Mouse (Mus musculus): ENCODE measurements around the gene Rtn4r. TPM values are rescaled to one million over a fixed set of nuclear protein-coding genes. Genes with fewer than 3 reads are reported as not detected.

Gene Rtn4r
- polyA plus RNA-seq (2014; fragmentation: Nextera tagmentation; extraction: Ambion mirVana), result 3.2 and 4.0 TPM in 2 replicates

DNA sequence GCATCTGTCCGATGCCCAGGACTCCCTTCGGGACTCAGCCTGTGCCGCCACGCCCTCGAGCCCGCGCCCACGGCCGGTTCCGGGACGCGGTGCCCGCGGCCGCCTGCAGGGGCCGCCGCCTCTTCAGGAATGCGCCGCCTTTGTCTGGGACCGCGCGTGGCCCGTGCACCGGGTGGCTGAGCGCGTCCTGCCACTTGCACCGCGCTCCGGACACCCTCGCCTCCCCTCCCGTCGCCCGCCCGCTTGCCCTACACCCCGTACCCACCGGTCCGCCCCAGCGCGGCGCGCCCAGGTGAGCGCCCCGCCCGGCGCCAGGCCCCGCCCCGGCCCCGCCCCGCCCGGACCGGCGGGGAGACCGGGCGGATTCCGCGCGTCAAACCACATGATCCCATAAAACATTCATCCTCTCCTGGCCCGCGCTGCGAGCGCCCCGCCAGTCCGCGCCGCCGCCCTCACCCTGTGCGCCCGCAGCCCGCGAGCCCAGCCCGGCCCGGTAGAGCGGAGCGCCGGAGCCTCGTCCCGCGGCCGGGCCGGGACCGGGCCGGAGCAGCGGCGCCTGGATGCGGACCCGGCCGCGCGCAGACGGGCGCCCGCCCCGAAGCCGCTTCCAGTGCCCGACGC, at the start of gene Rtn4r:
Gene Rtn4r, plus strand, starts transcription at position 402 of the 621 bp plus-strand sequence.
- H3K27ac ChIP-seq (ENCODE audit: low read depth, low read length), result no peak within 1 kb of the TSS
- H3K4me1 ChIP-seq (replicated peaks; ENCODE audit: control insufficient read depth, insufficient read depth, low read length), result 0 out of 2 replicates have a peak, but pooled peaks cover 1% of the 10 kb centered on the region
- peak; percentile 83 for DNase-seq (ENCODE audit: low spot score)
- H3K36me3 ChIP-seq (ENCODE audit: control insufficient read depth, insufficient read depth, low read length), result no peaks in the 10 kb centered on the region
- peaks cover 28% of the 10 kb centered on the region for H3K27me3 ChIP-seq (ENCODE audit: control insufficient read depth, insufficient read depth, low read length)
- H3K9ac ChIP-seq (ENCODE audit: low read length), result peak within 1 kb of the TSS; percentile 71
- no peaks in the 10 kb centered on the region for H3K9me3 ChIP-seq (ENCODE audit: control insufficient read depth, low read length)
- ATAC-seq (replicated peaks; ENCODE audit: low FRiP score), result peak; percentile 81
- peak within 1 kb of the TSS; percentile 68 for H3K4me3 ChIP-seq (ENCODE audit: low read depth, low read length)
- 1% methylated on average over 82 of the region's 96 CpGs for WGBS
- peak within 1 kb of the TSS; percentile 97 for H3K4me2 ChIP-seq (ENCODE audit: low read depth, low read length, severe bottlenecking)

GRCm38 (mm10) chr16:18078314-18079015, 49.0 kb upstream of the Rtn4r start:
- DNase-seq (ENCODE audit: low spot score) (peak; percentile 31), ATAC-seq (replicated peaks; ENCODE audit: low FRiP score) (no peak)
- Histone ChIP-seq H3K9me3 (ENCODE audit: control insufficient read depth, low read length) (no peaks in the 10 kb centered on the region), H3K27me3 (ENCODE audit: control insufficient read depth, insufficient read depth, low read length) (no peaks in the 10 kb centered on the region), H3K4me2 (ENCODE audit: low read depth, low read length, severe bottlenecking) (no peak overlapping the region), H3K4me3 (ENCODE audit: low read depth, low read length) (no peak overlapping the region), H3K36me3 (ENCODE audit: control insufficient read depth, insufficient read depth, low read length) (no peaks in the 10 kb centered on the region), H3K4me1 (replicated peaks; ENCODE audit: control insufficient read depth, insufficient read depth, low read length) (no peaks in the 10 kb centered on the region), H3K27ac (ENCODE audit: low read depth, low read length) (no peak overlapping the region), H3K9ac (ENCODE audit: low read length) (no peak overlapping the region)
- WGBS, result 74% methylated on average over 5 of the region's 5 CpGs

DNA sequence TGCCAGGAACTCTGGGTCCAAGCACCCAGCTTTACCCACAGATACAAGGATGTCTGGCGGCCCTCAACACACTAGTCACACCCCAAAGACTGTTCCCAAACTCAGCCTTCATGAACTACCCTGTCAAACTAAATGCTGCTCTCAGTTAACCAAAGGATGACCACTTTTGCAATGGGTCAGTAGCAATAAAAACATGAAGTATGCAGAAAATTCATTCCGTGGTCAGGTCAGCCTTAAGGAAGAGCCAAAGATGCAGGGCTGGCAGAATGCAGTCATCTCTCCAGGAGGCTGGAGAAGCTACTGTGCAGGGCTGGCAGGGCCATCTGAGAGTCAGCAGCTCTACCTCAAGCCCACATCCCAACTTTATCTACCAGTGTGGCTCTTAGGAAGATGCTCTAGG, 48.1 kb upstream of the Rtn4r start:
- Histone ChIP-seq H3K4me3 (ENCODE audit: low read depth, low read length) (no peak overlapping the region), H3K9ac (ENCODE audit: low read length) (no peak overlapping the region), H3K9me3 (ENCODE audit: control insufficient read depth, low read length) (no peaks in the 10 kb centered on the region), H3K27ac (ENCODE audit: low read depth, low read length) (no peak overlapping the region), H3K27me3 (ENCODE audit: control insufficient read depth, insufficient read depth, low read length) (no peaks in the 10 kb centered on the region), H3K36me3 (ENCODE audit: control insufficient read depth, insufficient read depth, low read length) (no peaks in the 10 kb centered on the region), H3K4me2 (ENCODE audit: low read depth, low read length, severe bottlenecking) (no peak overlapping the region), H3K4me1 (replicated peaks; ENCODE audit: control insufficient read depth, insufficient read depth, low read length) (no peaks in the 10 kb centered on the region)
- ATAC-seq (replicated peaks; ENCODE audit: low FRiP score), result no peak
- 85% methylated on average over 2 of the region's 2 CpGs for WGBS
- DNase-seq (ENCODE audit: low spot score), result no peak

GRCm38 (mm10) chr16:18080171-18080570, 47.3 kb upstream of the Rtn4r start:
- Histone ChIP-seq H3K4me1 (replicated peaks; ENCODE audit: control insufficient read depth, insufficient read depth, low read length) (no peaks in the 10 kb centered on the region), H3K4me3 (ENCODE audit: low read depth, low read length) (no peak overlapping the region), H3K36me3 (ENCODE audit: control insufficient read depth, insufficient read depth, low read length) (no peaks in the 10 kb centered on the region), H3K27ac (ENCODE audit: low read depth, low read length) (no peak overlapping the region), H3K9ac (ENCODE audit: low read length) (no peak overlapping the region), H3K9me3 (ENCODE audit: control insufficient read depth, low read length) (no peaks in the 10 kb centered on the region), H3K27me3 (ENCODE audit: control insufficient read depth, insufficient read depth, low read length) (no peaks in the 10 kb centered on the region), H3K4me2 (ENCODE audit: low read depth, low read length, severe bottlenecking) (no peak overlapping the region)
- ATAC-seq (replicated peaks; ENCODE audit: low FRiP score), result no peak
- WGBS, result 84% methylated on average over 7 of the region's 7 CpGs
- DNase-seq (ENCODE audit: low spot score), result no peak

DNA sequence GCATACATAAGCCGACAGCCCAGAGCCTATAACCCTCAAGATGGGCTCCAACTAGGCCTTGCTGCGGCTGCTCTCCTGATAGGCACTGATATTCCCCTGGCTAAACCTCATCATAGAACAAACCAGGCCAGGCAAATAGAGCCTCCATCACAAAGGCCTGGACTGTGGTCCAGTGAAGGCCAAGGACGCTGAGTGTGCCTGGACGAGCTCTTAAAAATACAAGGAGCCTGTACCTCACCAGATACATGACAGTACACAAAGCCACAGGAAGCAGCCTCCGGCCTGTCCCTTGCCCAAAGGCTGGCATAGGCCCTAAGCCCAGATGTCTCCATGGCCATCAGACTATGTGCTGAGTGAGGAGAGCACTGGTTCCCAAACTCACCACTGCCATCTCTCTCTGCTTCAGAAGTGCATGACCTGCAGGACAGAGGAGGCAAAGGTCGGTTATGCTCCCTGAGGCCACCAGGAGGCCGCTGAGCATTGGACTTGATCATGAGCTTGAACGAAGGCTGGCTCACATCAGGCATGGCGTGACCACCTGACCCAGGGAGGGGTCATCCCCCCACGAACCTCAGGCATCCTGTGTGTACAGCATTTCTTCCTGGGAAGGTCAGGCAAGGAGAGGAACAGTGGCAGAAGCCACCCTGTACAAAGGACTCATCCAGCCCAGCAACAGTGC, 46.2 kb upstream of the Rtn4r start:
- Histone ChIP-seq H3K4me2 (ENCODE audit: low read depth, low read length, severe bottlenecking) (no peak overlapping the region), H3K27me3 (ENCODE audit: control insufficient read depth, insufficient read depth, low read length) (no peaks in the 10 kb centered on the region), H3K4me1 (replicated peaks; ENCODE audit: control insufficient read depth, insufficient read depth, low read length) (no peaks in the 10 kb centered on the region), H3K36me3 (ENCODE audit: control insufficient read depth, insufficient read depth, low read length) (no peaks in the 10 kb centered on the region), H3K4me3 (ENCODE audit: low read depth, low read length) (no peak overlapping the region), H3K9me3 (ENCODE audit: control insufficient read depth, low read length) (no peaks in the 10 kb centered on the region), H3K27ac (ENCODE audit: low read depth, low read length) (no peak overlapping the region), H3K9ac (ENCODE audit: low read length) (no peak overlapping the region)
- ATAC-seq (replicated peaks; ENCODE audit: low FRiP score) (no peak), DNase-seq (ENCODE audit: low spot score) (no peak)
- 82% methylated on average over 10 of the region's 10 CpGs for WGBS

DNA sequence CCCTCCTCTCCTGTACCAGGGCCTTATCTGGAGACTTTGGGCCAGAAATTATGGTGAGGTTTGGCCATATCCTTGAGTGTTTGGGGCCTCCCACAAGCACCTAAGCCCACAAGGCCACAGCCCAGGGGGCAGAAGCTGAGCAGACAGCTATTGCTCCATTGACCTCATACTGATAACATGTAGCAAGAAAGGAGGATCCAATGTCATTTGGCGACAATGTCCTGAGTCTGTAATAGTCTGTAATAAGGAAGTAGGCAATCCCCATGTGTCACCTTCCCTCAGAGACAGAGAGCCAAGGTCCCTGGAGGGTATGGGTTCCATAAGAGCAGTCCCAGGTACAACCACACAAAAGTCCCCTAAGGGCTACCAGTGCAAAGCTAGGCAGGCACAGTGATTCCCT, 45.2 kb upstream of the Rtn4r start:
- H3K36me3 ChIP-seq (ENCODE audit: control insufficient read depth, insufficient read depth, low read length), result no peaks in the 10 kb centered on the region
- H3K9ac ChIP-seq (ENCODE audit: low read length), result no peak overlapping the region
- no peak for ATAC-seq (replicated peaks; ENCODE audit: low FRiP score)
- no peak for DNase-seq (ENCODE audit: low spot score)
- no peak overlapping the region for H3K27ac ChIP-seq (ENCODE audit: low read depth, low read length)
- H3K27me3 ChIP-seq (ENCODE audit: control insufficient read depth, insufficient read depth, low read length), result no peaks in the 10 kb centered on the region
- WGBS, result 88% methylated on average over 1 of the region's 1 CpGs
- no peaks in the 10 kb centered on the region for H3K9me3 ChIP-seq (ENCODE audit: control insufficient read depth, low read length)
- H3K4me1 ChIP-seq (replicated peaks; ENCODE audit: control insufficient read depth, insufficient read depth, low read length), result no peaks in the 10 kb centered on the region
- no peak overlapping the region for H3K4me2 ChIP-seq (ENCODE audit: low read depth, low read length, severe bottlenecking)
- H3K4me3 ChIP-seq (ENCODE audit: low read depth, low read length), result no peak overlapping the region

DNA sequence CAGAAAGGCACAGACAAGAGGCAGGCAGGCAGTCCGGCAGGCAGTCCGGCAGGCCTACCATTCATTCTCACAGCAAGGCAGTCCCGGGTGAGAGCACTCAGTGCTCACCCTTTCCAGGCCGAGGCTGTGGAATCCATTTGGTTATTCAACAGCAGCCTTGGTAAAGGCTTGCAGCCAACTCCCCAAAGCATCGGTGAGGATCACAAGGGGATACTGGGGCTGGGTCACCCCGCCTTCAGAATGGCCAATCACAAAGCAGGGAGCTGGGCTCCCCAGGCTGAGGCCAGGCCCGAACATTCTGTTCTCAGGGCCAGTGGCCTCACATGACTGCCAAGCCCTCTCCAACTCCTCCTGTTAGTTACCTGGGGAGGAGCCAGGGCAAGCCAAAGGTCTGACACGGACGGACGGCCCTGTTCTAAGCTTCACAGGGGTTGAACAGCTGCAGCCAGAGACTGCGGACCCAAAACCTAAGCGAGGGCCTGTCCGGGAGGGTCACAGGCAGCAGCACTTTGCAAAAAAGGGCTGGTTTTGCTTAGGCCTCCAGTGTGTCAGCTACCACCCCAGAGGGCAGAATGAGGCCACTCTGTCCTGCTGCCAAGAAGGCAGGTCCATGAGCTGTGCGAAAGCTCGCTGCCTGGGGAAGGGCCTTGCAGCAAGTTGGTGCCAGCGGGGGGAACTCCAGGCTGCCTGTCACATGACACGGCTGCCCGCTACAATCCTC, 44.1 kb upstream of the Rtn4r start:
- ATAC-seq (replicated peaks; ENCODE audit: low FRiP score) (no peak), DNase-seq (ENCODE audit: low spot score) (no peak)
- Histone ChIP-seq H3K36me3 (ENCODE audit: control insufficient read depth, insufficient read depth, low read length) (no peaks in the 10 kb centered on the region), H3K27me3 (ENCODE audit: control insufficient read depth, insufficient read depth, low read length) (peaks cover 7% of the 10 kb centered on the region; the same call in 1 of the 2 replicates), H3K27ac (ENCODE audit: low read depth, low read length) (no peak overlapping the region), H3K4me2 (ENCODE audit: low read depth, low read length, severe bottlenecking) (no peak overlapping the region), H3K4me3 (ENCODE audit: low read depth, low read length) (no peak overlapping the region), H3K9me3 (ENCODE audit: control insufficient read depth, low read length) (no peaks in the 10 kb centered on the region), H3K9ac (ENCODE audit: low read length) (no peak overlapping the region), H3K4me1 (replicated peaks; ENCODE audit: control insufficient read depth, insufficient read depth, low read length) (peaks cover 5% of the 10 kb centered on the region; the same call in 1 of the 2 replicates)
- WGBS, result 85% methylated on average over 18 of the region's 18 CpGs

DNA sequence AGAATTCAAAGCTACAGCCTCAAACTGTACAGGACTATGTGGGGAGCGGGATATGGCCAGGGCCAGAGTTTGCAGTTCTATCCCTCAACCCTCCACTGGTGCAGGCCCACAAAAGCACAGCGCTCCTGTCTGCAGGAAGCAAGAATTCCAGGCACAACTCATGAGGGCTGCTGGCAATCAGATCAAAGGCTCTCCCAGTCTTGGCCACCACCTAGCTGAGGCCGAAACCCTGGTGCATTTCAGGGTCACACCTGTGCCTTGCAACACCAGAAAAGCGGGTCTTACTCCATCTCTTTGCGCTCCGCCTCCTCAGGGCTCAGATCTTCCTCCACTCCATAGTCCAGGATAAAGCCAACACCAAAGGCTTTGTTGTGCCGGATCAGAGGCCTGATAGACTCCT, 43.2 kb upstream of the Rtn4r start:
- ATAC-seq (replicated peaks; ENCODE audit: low FRiP score), result no peak
- 89% methylated on average over 7 of the region's 7 CpGs for WGBS

More for the DNA sequence above, 43.2 kb upstream of the Rtn4r start:
- Histone ChIP-seq H3K9me3 (ENCODE audit: control insufficient read depth, low read length) (no peaks in the 10 kb centered on the region), H3K4me2 (ENCODE audit: low read depth, low read length, severe bottlenecking) (no peak overlapping the region), H3K27ac (ENCODE audit: low read depth, low read length) (no peak overlapping the region), H3K27me3 (ENCODE audit: control insufficient read depth, insufficient read depth, low read length) (peaks cover 7% of the 10 kb centered on the region; the same call in 1 of the 2 replicates), H3K4me1 (replicated peaks; ENCODE audit: control insufficient read depth, insufficient read depth, low read length) (peaks cover 5% of the 10 kb centered on the region; the same call in 1 of the 2 replicates), H3K36me3 (ENCODE audit: control insufficient read depth, insufficient read depth, low read length) (no peaks in the 10 kb centered on the region), H3K9ac (ENCODE audit: low read length) (no peak overlapping the region), H3K4me3 (ENCODE audit: low read depth, low read length) (no peak overlapping the region)
- no peak for DNase-seq (ENCODE audit: low spot score)
